Comparison of ENCODE assay signal across 8 mouse cellular contexts in the genomic region with DNA sequence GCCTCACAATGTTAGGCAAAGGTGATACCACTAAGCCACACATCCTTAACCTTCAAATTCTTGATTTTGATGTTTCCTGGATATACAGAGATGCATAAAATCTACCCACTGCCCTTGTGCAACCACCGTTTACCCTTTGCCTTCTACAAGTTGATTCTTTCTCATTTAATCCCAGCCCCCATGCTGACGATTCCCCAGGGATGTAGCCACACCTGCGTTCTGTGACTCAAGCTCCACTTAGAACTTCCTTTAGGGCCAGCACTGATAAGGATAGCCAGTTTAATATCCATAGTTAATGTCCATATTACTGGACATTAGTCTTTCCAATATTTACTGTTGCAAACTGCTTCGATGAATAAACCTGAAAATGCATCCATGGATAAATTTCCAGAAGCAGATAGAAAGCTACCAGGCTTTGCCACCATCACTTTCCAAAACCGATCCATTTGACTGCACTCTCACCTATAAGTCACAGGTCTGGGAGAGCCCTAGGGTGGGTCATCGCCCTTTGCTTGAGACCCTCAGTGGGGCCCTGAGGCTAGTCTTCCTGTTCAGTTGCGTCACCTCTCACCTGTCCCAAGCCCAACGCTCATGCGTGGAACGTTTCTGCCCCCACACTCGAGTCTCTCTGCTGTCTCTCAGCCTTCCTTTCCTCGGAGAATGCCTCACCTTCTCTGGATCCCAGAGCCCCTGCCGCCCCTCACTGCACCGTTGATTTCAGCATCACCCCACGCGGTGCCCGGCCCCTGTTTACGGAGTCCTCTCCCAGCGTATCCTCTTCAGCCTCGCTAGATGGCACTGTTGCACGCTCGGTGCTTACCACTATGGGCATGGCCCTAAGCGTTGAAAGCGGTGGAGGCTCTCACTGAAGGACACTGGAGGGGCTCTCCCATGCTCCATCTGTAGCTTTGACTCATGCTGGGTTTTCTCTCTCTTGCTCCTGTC. TPM values are rescaled to one million over a fixed set of nuclear protein-coding genes. Genes with fewer than 3 reads are reported as not detected.
DNase-seq lines count a peak whose midpoint lies in the region; ATAC-seq and TF ChIP-seq lines count a peak whose summit lies in the region.

No protein-coding gene starts in this region.

- peak overlapping the region; percentile 98 for H3K4me2 ChIP-seq in hindbrain, embryonic 15.5 days

- TF ChIP-seq CTCF in left cerebral cortex, adult 2 months (IDR thresholded peaks at IDR 0.05), result peak; percentile 91

- peaks cover 16% of the 10 kb centered on the region for H3K4me1 ChIP-seq in hindbrain, embryonic 15.5 days (replicated peaks)

- 6% methylated on average over 24 of the region's 24 CpGs for WGBS in hindbrain, embryonic 15.5 days

- ATAC-seq in activated CD4-positive, CD25-positive, alpha-beta regulatory T cell, adult 4 months, result peak; percentile 70
- ATAC-seq in hindbrain, embryonic 15.5 days (ENCODE audit: low FRiP score, low read depth), result peak; percentile 82
- ATAC-seq in megakaryocyte, adult 5-6 weeks (ENCODE audit: poor library complexity, severe bottlenecking), result peak; percentile 86

- peak overlapping the region; percentile 73; the same call in 1 of the 2 replicates for H3K27ac ChIP-seq in hindbrain, embryonic 15.5 days (replicated peaks)
- peak overlapping the region; percentile 37 for H3K27ac ChIP-seq in left cerebral cortex, adult 2 months

- H3K36me3 ChIP-seq in hindbrain, embryonic 15.5 days, result no peaks in the 10 kb centered on the region

- peak; percentile 78 to 86 for DNase-seq in cerebellum, postnatal 25 days
- DNase-seq in frontal cortex, postnatal 36 days (ENCODE audit: low spot score in 2 of 2), result peak; percentile 65 to 70
- DNase-seq in left cerebral cortex, adult 2 months (ENCODE audit: extremely low spot score in 1 of 2, low spot score in 2 of 2), result peak; percentile 75
- peak; percentile 81 for DNase-seq in right cerebral cortex, postnatal 14 days
- peak; percentile 69 to 70 for DNase-seq in urinary bladder, postnatal 4 days (ENCODE audit: low spot score in 2 of 2)

- intact Hi-C loops in left cerebral cortex, adult 2 months (cut with DNase I), result loop anchor here (1.0 to 5.0 kb wide), 4 partner anchors 33 to 297 kb away; a partner anchor contains a TSS

- H3K9me3 ChIP-seq in hindbrain, embryonic 15.5 days, result no peaks in the 10 kb centered on the region

- peak overlapping the region; percentile 62 for H3K4me3 ChIP-seq in hindbrain, embryonic 15.5 days
- H3K4me3 ChIP-seq in left cerebral cortex, adult 2 months, result peak overlapping the region; percentile 44

- peak overlapping the region; percentile 49 for H3K9ac ChIP-seq in hindbrain, embryonic 15.5 days

- H3K27me3 ChIP-seq in hindbrain, embryonic 15.5 days, result no peaks in the 10 kb centered on the region

RNA-seq across cellular contexts. Expression of a gene that starts 1.1 kb away (rescaled TPM):
- polyA plus RNA-seq in activated CD4-positive, CD25-positive, alpha-beta regulatory T cell, adult 4 months (2017; shearing (Covaris generic)), result 10 to 100 TPM; 29.4 to 40.1 TPM
- 20.4 and 21.6 TPM in 2 replicates for polyA plus RNA-seq in hindbrain, embryonic 15.5 days (2015; fragmentation: Nextera tagmentation; extraction: Ambion mirVana)
- total RNA-seq in left cerebral cortex, adult 2 months (2021), result 1 to 10 TPM; 2.6 to 4.7 TPM
- 160 and 172 TPM in 2 replicates for total RNA-seq in megakaryocyte, adult 5-6 weeks (2015)
- 309 and 311 TPM in 2 replicates for total RNA-seq in megakaryocyte, adult 5-6 weeks (2017)

RNA-seq across cellular contexts. Expression of a gene that starts 33.3 kb away (rescaled TPM):
- polyA plus RNA-seq in activated CD4-positive, CD25-positive, alpha-beta regulatory T cell, adult 4 months (2017; shearing (Covaris generic)), result 1,000 to 10,000 TPM; 3,627 to 3,817 TPM
- polyA plus RNA-seq in hindbrain, embryonic 15.5 days (2015; fragmentation: Nextera tagmentation; extraction: Ambion mirVana), result 942 and 984 TPM in 2 replicates
- 1,000 to 10,000 TPM; 1,334 to 1,440 TPM for total RNA-seq in left cerebral cortex, adult 2 months (2021)
- total RNA-seq in megakaryocyte, adult 5-6 weeks (2015), result 1,617 and 1,884 TPM in 2 replicates
- total RNA-seq in megakaryocyte, adult 5-6 weeks (2017), result 3,108 and 3,204 TPM in 2 replicates

Comparison
In these comparisons a context has a peak if more than half of its experiments do, and no peak if none do; other contexts are left out.
1. Peak in every context shown above with its lines: DNase-seq, ATAC-seq, H3K4me3 ChIP-seq and H3K27ac ChIP-seq.
2. RNA of a gene that starts 1.1 kb away (total RNA-seq): 160 to 311 TPM in megakaryocyte, adult 5-6 weeks; 2.6 to 4.7 TPM in left cerebral cortex, adult 2 months; every median in the first group is over 10 times any median in the second.